ENCODE assay signal across 17 mouse cellular contexts in the genomic region with DNA sequence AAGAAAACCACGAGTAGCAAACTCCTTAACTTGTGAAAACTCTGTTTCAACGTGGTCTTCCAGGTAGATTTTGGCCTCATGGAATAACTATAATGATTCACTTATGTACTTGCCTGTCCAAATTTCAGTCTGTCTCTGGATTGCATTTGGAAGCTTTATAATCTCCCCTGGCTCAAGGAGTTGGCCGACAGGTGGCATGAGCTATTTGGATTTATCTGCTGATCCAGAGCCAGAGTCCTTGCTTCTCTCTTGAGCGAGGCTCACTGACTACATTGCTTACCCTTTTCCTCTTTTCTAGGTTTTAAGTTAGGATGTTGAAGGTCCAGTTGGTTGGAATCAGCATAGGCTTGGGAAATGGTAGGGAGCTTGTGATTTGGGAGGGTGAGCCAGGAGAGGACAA.
"Had no signal": no experiment of that assay in that cellular context is flagged by ENCODE, and none has a peak within 500 bp of the region (broad histone marks: within the 10 kb centered on the region; RNA-seq: fewer than 3 reads in every experiment).

No protein-coding gene starts in this region.

- DNase-seq: kidney, postnatal 36 days; layer of hippocampus, adult 9-11 months; layer of hippocampus, postnatal 36 days; lung, embryonic 14.5 days; lung, postnatal 10 days; retina, postnatal 1 day; right cerebral cortex, postnatal 4 days; spleen, adult 18-20 months; thymus, adult 18-20 months; thymus, postnatal 25 days had no signal

- H3K27me3 ChIP-seq: liver, embryonic 12.5 days; megakaryocyte, embryonic 14.5 days; midbrain, embryonic 15.5 days; neural tube, embryonic 12.5 days had no signal

- H3K9me3 ChIP-seq: limb, embryonic 10.5 days; liver, embryonic 12.5 days; midbrain, embryonic 15.5 days; neural tube, embryonic 12.5 days had no signal

- H3K36me3 ChIP-seq: limb, embryonic 10.5 days; liver, embryonic 12.5 days; midbrain, embryonic 15.5 days; neural tube, embryonic 12.5 days had no signal

- H3K27ac ChIP-seq: kidney, postnatal 0 days; limb, embryonic 10.5 days; liver, embryonic 12.5 days; macrophage; midbrain, embryonic 15.5 days; neural tube, embryonic 12.5 days had no signal

- H3K4me3 ChIP-seq: limb, embryonic 10.5 days; liver, embryonic 12.5 days; megakaryocyte, embryonic 14.5 days; midbrain, embryonic 15.5 days; neural tube, embryonic 12.5 days had no signal

- H3K4me1 ChIP-seq: limb, embryonic 10.5 days; liver, embryonic 12.5 days; megakaryocyte, embryonic 14.5 days; midbrain, embryonic 15.5 days; neural tube, embryonic 12.5 days had no signal
